Mouse (Mus musculus): Measurements from ENCODE around the gene Lpcat2b.

The Lpcat2b gene

DNA sequence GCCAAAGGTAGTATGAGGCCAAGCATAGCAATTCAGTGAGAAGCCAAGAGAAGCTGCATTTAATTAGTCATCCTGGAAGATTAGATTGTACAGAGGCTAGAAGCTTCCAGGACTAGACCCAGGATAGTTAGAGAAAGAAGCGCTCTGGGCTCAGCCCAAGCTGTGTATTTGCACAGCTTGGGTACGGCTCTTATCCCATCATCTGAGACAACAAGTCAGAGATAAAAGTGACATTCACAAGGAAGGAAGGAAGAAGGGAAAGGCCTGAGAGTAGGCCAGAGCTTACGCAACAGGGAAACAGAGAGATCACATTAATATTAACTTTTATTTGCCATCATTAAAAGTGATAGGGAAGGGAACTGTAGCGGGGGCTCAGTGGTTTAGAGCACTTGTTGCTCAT is 16.6 kb downstream of the Lpcat2b start:
- no peak for DNase-seq (ENCODE audit: low read depth, low spot score)

- no peak for DNase-seq (ENCODE audit: low read depth, low spot score)
Measured at GRCm38 (mm10) chr5:107448784-107449183, 17.4 kb downstream of the Lpcat2b start.

- DNase-seq (ENCODE audit: low read depth, low spot score): no peak
Measured at GRCm38 (mm10) chr5:107449620-107450019, 18.3 kb downstream of the Lpcat2b start.

- DNase-seq (ENCODE audit: low read depth, low spot score): no peak
Measured at GRCm38 (mm10) chr5:107450299-107450698, 18.9 kb downstream of the Lpcat2b start.

DNA sequence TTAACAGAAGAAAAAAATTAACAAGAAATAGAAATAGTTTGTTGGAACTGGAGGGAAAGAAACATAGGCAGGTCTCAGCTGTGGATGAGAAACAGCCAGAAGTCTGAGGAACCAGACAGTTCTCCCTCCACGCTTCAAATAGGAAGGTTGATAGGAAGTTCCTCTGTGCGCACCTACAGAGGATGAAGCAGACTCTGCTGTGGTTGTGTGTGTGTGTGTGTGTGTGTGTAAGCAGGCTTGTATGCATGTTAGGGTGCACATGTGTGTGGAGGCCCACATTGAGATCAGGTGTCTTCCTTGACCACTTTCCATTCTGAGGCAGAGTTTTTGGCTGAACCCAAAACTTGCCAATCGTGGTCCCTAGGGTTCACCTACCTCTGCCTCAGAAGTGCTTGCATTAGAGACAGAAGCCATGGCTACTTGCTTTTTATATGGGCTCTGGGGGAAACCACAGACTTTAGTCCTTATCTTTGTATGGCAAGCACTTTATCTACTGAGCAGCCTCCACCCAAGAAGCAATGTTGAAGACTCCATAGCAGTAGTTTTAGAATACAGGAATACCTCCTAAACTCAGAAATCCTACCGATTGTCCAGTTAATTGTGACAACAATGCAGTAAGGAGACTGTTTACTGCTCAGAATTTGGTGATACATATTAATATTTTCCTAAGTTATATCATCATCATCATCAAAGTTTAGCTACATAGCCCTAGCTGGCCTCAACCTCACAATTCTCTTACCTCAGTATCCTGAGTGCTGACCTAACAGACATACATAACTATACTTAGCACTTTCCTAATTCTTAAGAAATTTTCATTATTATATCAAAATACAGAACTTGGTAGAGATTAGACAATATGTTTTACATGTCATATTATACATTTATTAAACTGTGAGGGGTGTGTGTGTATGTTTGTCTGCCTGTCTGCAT is 31.1 kb downstream of the Lpcat2b start:
- no peak for DNase-seq (ENCODE audit: low read depth, low spot score)

- DNase-seq (ENCODE audit: low read depth, low spot score): no peak
Measured at GRCm38 (mm10) chr5:107466501-107466900, 35.2 kb downstream of the Lpcat2b start.

DNA sequence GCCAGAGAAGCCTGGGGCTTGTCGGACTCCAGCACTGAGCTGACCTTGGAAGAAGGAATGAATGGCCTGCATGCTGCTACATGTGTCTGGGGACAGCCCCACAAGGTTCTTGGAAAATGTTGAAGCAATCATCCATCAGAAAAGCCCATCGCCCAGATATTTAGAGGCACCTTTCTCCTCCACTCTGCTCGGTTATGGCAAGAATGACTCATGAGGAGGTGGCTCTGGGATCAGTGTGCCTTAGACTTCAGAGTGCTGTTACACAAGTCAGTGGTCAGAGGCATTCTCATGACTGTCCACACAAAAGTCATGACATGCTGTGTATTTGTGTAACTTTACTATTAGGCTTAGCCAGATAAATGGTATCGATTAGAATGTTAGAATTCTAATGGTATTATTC is 35.7 kb downstream of the Lpcat2b start:
- no peak for DNase-seq (ENCODE audit: low read depth, low spot score)

GRCm38 (mm10) chr5:107470600-107471329 is 39.4 kb downstream of the Lpcat2b start:
- no peak for DNase-seq (ENCODE audit: low read depth, low spot score)

DNA sequence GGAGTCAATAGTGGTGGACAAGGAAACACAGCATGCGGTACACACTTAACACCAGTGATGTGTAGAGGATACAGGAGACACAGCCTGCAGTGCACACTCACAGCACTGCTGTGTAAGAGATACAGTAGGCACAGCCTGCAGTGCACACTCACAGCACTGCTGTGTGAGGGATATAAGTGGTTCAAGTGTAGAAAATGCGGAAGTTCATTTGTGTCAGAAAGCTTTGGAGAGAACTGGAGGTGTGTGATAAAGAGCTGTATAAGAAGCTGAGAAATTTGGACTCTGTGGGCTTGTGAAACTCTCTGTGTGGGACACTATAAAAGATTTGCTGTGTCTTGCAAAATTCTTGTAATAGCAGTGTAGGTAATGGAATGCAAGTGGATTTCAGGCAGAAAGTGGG is 48.8 kb downstream of the Lpcat2b start:
- no peak for DNase-seq (ENCODE audit: low read depth, low spot score)
